Comparison of ENCODE assay signal across 28 mouse cellular contexts in genomic region chr10:61385174-61385573, GRCm38 (mm10). TPM values are rescaled to one million over a fixed set of nuclear protein-coding genes. Genes with fewer than 3 reads are reported as not detected.
DNase-seq lines count a peak whose midpoint lies in the region; ATAC-seq and TF ChIP-seq lines count a peak whose summit lies in the region.
"Had no signal": no experiment of that assay in that cellular context is flagged by ENCODE, and none has a peak within 500 bp of the region (broad histone marks: within the 10 kb centered on the region; RNA-seq: fewer than 3 reads in every experiment).

No protein-coding gene starts in this region.

- no peak overlapping the region for H3K4me2 ChIP-seq in heart, embryonic 11.5 days
- no peak overlapping the region for H3K4me2 ChIP-seq in heart, embryonic 15.5 days
- H3K4me2 ChIP-seq in lung, embryonic 16.5 days (ENCODE audit: low read depth, low read length), result no peak overlapping the region
- H3K4me2 ChIP-seq: embryonic facial prominence, embryonic 12.5 days; embryonic facial prominence, embryonic 15.5 days; hindbrain, embryonic 12.5 days; hindbrain, embryonic 15.5 days had no signal

- TF ChIP-seq POLR2A in lung, adult 2 months (IDR thresholded peaks at IDR 0.05; ENCODE audit: borderline replicate concordance, extremely low read depth, low read depth, low read length), result no peak

- WGBS in heart, embryonic 11.5 days (ENCODE audit: insufficient replicate concordance), result 73% methylated on average over 6 of the region's 6 CpGs
- WGBS in heart, embryonic 15.5 days, result 78% methylated on average over 6 of the region's 6 CpGs
- 60% methylated on average over 6 of the region's 6 CpGs for WGBS in lung, embryonic 16.5 days
- 81% methylated on average over 6 of the region's 6 CpGs for WGBS in lung, adult 2 months

- no peak for DNase-seq in heart, postnatal 10 days
- no peak for DNase-seq in heart, postnatal 36 days
- DNase-seq in lung, adult 2 months, result no peak
- DNase-seq: adrenal gland, adult 2 months; adrenal gland, postnatal 14 days; cerebellum, adult 11 months; cerebellum, adult 2 months; cerebellum, adult 9-11 months; cerebellum, postnatal 25 days; forebrain, postnatal 0 days; gastrocnemius, postnatal 10 days; gastrocnemius, postnatal 36 days had no signal

- H3K27me3 ChIP-seq in heart, embryonic 11.5 days (ENCODE audit: control insufficient read depth, insufficient read depth, low read length), result no peaks in the 10 kb centered on the region
- H3K27me3 ChIP-seq in heart, embryonic 15.5 days, result no peaks in the 10 kb centered on the region
- H3K27me3 ChIP-seq in lung, embryonic 16.5 days (ENCODE audit: control insufficient read depth, insufficient read depth, low read depth, low read length), result no peaks in the 10 kb centered on the region
- H3K27me3 ChIP-seq: embryonic facial prominence, embryonic 15.5 days had no signal

- H3K4me1 ChIP-seq in heart, embryonic 11.5 days (ENCODE audit: control insufficient read depth, insufficient read depth, low read length), result peaks cover 53% of the 10 kb centered on the region
- H3K4me1 ChIP-seq in heart, embryonic 15.5 days (replicated peaks), result peaks cover 58% of the 10 kb centered on the region
- H3K4me1 ChIP-seq in lung, embryonic 16.5 days (replicated peaks; ENCODE audit: control insufficient read depth, insufficient read depth, low read length), result peaks cover 48% of the 10 kb centered on the region
- H3K4me1 ChIP-seq in lung, adult 2 months (ENCODE audit: control insufficient read depth, insufficient read depth, low read length), result peaks cover 12% of the 10 kb centered on the region

- no peaks in the 10 kb centered on the region for H3K36me3 ChIP-seq in heart, embryonic 11.5 days (ENCODE audit: control insufficient read depth, insufficient read depth, low read length)
- H3K36me3 ChIP-seq in heart, embryonic 15.5 days, result no peaks in the 10 kb centered on the region
- H3K36me3 ChIP-seq in lung, embryonic 16.5 days (ENCODE audit: control insufficient read depth, insufficient read depth, low read length), result no peaks in the 10 kb centered on the region
- H3K36me3 ChIP-seq: embryonic facial prominence, embryonic 12.5 days; embryonic facial prominence, embryonic 15.5 days; hindbrain, embryonic 12.5 days; hindbrain, embryonic 15.5 days had no signal

- H3K9me3 ChIP-seq in heart, embryonic 11.5 days (replicated peaks; ENCODE audit: control insufficient read depth, low read length), result no peaks in the 10 kb centered on the region
- no peaks in the 10 kb centered on the region for H3K9me3 ChIP-seq in heart, embryonic 15.5 days (replicated peaks)
- no peaks in the 10 kb centered on the region for H3K9me3 ChIP-seq in lung, embryonic 16.5 days (ENCODE audit: control insufficient read depth, low read length)
- H3K9me3 ChIP-seq: embryonic facial prominence, embryonic 12.5 days; embryonic facial prominence, embryonic 15.5 days; hindbrain, embryonic 12.5 days; hindbrain, embryonic 15.5 days had no signal

- peak overlapping the region; percentile 18 for H3K27ac ChIP-seq in heart, embryonic 11.5 days (ENCODE audit: low read depth, low read length)
- 0 out of 2 replicates have a peak overlapping the region, but pooled peaks have one; percentile 61 for H3K27ac ChIP-seq in heart, embryonic 15.5 days
- H3K27ac ChIP-seq in lung, embryonic 16.5 days (ENCODE audit: low read length), result peak overlapping the region; percentile 80
- H3K27ac ChIP-seq: embryonic facial prominence, embryonic 12.5 days; embryonic facial prominence, embryonic 15.5 days; hindbrain, embryonic 12.5 days; hindbrain, embryonic 15.5 days had no signal

- no peak overlapping the region for H3K9ac ChIP-seq in heart, embryonic 11.5 days (ENCODE audit: low read depth, low read length)
- H3K9ac ChIP-seq in heart, embryonic 15.5 days, result no peak overlapping the region
- no peak overlapping the region for H3K9ac ChIP-seq in lung, embryonic 16.5 days (ENCODE audit: low read length)
- H3K9ac ChIP-seq: embryonic facial prominence, embryonic 12.5 days; embryonic facial prominence, embryonic 15.5 days; forebrain, postnatal 0 days; hindbrain, embryonic 12.5 days; hindbrain, embryonic 15.5 days had no signal

- no peak overlapping the region for H3K4me3 ChIP-seq in heart, embryonic 11.5 days (ENCODE audit: low read depth, low read length)
- no peak overlapping the region for H3K4me3 ChIP-seq in heart, embryonic 15.5 days
- H3K4me3 ChIP-seq in lung, embryonic 16.5 days (ENCODE audit: low read length), result no peak overlapping the region
- no peak overlapping the region for H3K4me3 ChIP-seq in lung, adult 2 months (replicated peaks; ENCODE audit: extremely low read depth, low read depth, low read length)
- H3K4me3 ChIP-seq: embryonic facial prominence, embryonic 12.5 days; embryonic facial prominence, embryonic 15.5 days; hindbrain, embryonic 12.5 days; hindbrain, embryonic 15.5 days had no signal

- no peak for ATAC-seq in heart, embryonic 11.5 days (replicated peaks; ENCODE audit: insufficient number of reproducible peaks, low FRiP score, low TSS enrichment)
- ATAC-seq in heart, embryonic 15.5 days (replicated peaks; ENCODE audit: insufficient number of reproducible peaks, insufficient read depth, low FRiP score, low read depth), result no peak
- peak; percentile 18; the same call in 1 of the 2 replicates for ATAC-seq in lung, embryonic 16.5 days (ENCODE audit: low read depth)
- ATAC-seq: CD4-positive, CD25-positive, alpha-beta regulatory T cell, adult 4 months; forebrain, embryonic 14.5 days; forebrain, postnatal 0 days; intestine, postnatal 0 days had no signal

- intact Hi-C loops in heart, postnatal 10 days (cut with DNase I), result no loop called here
- intact Hi-C loops in heart, postnatal 36 days (cut with DNase I), result no loop called here

- TF ChIP-seq CTCF in lung, adult 2 months (IDR thresholded peaks at IDR 0.05; ENCODE audit: insufficient read depth, low read length), result no peak

RNA-seq across cellular contexts. Expression of gene Pald1, which starts 1.8 kb away (rescaled TPM):
- polyA plus RNA-seq in heart, embryonic 11.5 days (2014; fragmentation: Nextera tagmentation; extraction: Ambion mirVana), result 17.5 and 22.5 TPM in 2 replicates
- total RNA-seq in heart, postnatal 10 days (2021), result 10 to 100 TPM; 43.3 to 44.7 TPM
- 21.8 and 25.9 TPM in 2 replicates for polyA plus RNA-seq in heart, embryonic 15.5 days (2015; fragmentation: Nextera tagmentation; extraction: Ambion mirVana)
- 10 to 100 TPM; 19.9 to 21.6 TPM for total RNA-seq in heart, postnatal 36 days (2021)
- 49.4 and 49.9 TPM in 2 replicates for polyA plus RNA-seq in lung, embryonic 16.5 days (2015; fragmentation: Nextera tagmentation; extraction: Ambion mirVana)
- 69.1 and 76.2 TPM in 2 replicates for polyA plus RNA-seq in lung, adult 2 months (2012; rRNA removed)
- total RNA-seq: granulocyte monocyte progenitor cell, adult 5-6 weeks had no signal
- polyA plus RNA-seq: CD4-positive, CD25-positive, alpha-beta regulatory T cell, adult 4 months had no signal

RNA-seq across cellular contexts. Expression of gene Nodal, which starts 32.6 kb away (rescaled TPM):
- not detected in 2 replicates for polyA plus RNA-seq in heart, embryonic 11.5 days (2014; fragmentation: Nextera tagmentation; extraction: Ambion mirVana)
- total RNA-seq in heart, postnatal 10 days (2021), result under 1 TPM; 0.25 to 0.41 TPM
- polyA plus RNA-seq in heart, embryonic 15.5 days (2015; fragmentation: Nextera tagmentation; extraction: Ambion mirVana), result 0.09 TPM in 2 replicates
- total RNA-seq in heart, postnatal 36 days (2021), result under 1 TPM in 1 of 2 experiments, not detected in 1; 0.11 TPM
- polyA plus RNA-seq in lung, embryonic 16.5 days (2015; fragmentation: Nextera tagmentation; extraction: Ambion mirVana), result 0.16 and 0.20 TPM in 2 replicates
- polyA plus RNA-seq in lung, adult 2 months (2012; rRNA removed), result 0.15 and 0.24 TPM in 2 replicates
- total RNA-seq: adrenal gland, adult 2 months; adrenal gland, postnatal 14 days; common myeloid progenitor, adult 5-6 weeks; forebrain, postnatal 0 days; granulocyte monocyte progenitor cell, adult 5-6 weeks; hematopoietic stem cell, adult 5-6 weeks; MEL had no signal
- polyA plus RNA-seq: C2C12; CD4-positive, CD25-positive, alpha-beta regulatory T cell, adult 4 months; forebrain, embryonic 11.5 days; forebrain, embryonic 14.5 days had no signal

Comparison
In these comparisons a context has a peak if more than half of its experiments do, and no peak if none do; other contexts are left out.
1. H3K27ac ChIP-seq: peak in every context shown above with its lines; median percentile 80 in lung, embryonic 16.5 days; 61 in heart, embryonic 15.5 days; 18 in heart, embryonic 11.5 days.